Mouse (Mus musculus) testis, adult 2 months (tissue): Measurements from ENCODE around the gene Pdzd4.

Experiments used
- CTCF ChIP-seq: fragments of 200-500 bp; IDR thresholded peaks from 2 replicates; pipeline ENCODE4 v1.5.1; 2012; ENCODE audit warnings: low read depth, mild to moderate bottlenecking, inconsistent platforms, low read length, moderate library complexity; ENCODE audit not compliant: control insufficient read depth, insufficient read depth, insufficient replicate concordance
- POLR2A ChIP-seq: fragments of 200-500 bp; IDR thresholded peaks from 2 replicates; pipeline ENCODE4 v1.6.1; 2012; ENCODE audit warnings: low read depth, mild to moderate bottlenecking, inconsistent platforms, low read length, moderate library complexity; ENCODE audit not compliant: control insufficient read depth

GRCm38 (mm10) chrX:73756334-73757140 is 68.2 kb downstream of the Pdzd4 start, which contains the start of gene Plxnb3:
- no peak for TF ChIP-seq CTCF
- TF ChIP-seq POLR2A, result no peak
